8 mouse cellular contexts compared by ENCODE assay signal in the genomic region with DNA sequence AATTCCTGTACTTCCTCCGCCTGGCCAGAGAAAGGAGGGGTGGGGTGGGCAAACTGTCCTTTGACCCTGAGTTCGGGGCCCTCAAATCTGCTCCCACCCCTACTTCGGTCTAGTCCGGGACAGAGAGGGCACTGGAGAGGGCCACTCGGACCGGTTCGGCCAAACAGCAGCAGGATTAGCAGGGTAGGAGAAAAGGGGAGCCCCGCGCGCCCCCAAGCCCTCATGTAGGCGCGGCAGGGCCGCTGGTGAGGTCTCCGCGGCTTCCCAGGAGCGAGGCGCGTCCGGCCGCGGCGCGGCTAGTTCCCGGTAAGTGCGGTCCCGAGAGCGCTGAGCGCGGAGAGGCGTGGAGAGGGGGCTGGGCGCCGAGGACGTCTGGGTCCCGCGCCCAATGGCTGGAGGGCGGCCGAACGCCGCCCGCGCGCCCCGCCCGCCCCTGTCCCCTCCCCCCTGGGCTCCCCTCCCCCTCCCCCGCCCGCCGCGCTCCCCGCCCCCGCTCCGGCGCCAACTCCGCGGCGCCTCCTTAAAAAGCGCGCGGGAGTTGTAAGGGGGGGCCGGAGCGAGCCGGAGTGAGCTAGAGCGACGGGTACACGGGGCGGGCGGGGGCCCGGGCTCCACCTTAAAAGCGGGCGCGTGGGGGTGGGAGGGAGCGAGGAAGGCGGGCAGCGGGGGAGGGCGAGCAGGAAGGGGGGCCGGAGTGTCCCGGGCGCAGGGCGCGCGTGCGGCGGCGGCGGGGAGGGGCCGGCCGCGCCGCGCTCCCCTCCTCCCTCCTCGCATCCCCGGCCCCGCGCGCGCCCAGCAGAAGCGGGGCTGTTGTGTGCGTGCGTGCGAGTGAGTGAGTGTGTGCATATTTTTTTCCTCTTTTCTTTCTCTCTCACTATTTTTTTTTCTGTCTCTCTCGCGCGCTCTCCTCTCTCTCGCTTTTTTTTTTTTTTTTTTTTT. TPM values are rescaled to one million over a fixed set of nuclear protein-coding genes. Genes with fewer than 3 reads are reported as not detected.
DNase-seq lines count a peak whose midpoint lies in the region; ATAC-seq and TF ChIP-seq lines count a peak whose summit lies in the region.

No protein-coding gene starts in this region.

- H3K4me2 ChIP-seq in embryonic facial prominence, embryonic 13.5 days, result peak overlapping the region; percentile 86

- peaks cover 2% of the 10 kb centered on the region; the same call in 1 of the 2 replicates for H3K4me1 ChIP-seq in bone marrow, adult 2 months (ENCODE audit: control insufficient read depth, insufficient read depth, low read length)
- H3K4me1 ChIP-seq in embryonic facial prominence, embryonic 13.5 days, result peaks cover 34% of the 10 kb centered on the region
- H3K4me1 ChIP-seq in liver, adult 2 months (ENCODE audit: control insufficient read depth, insufficient read depth, low read length), result peaks cover 12% of the 10 kb centered on the region

- peak; percentile 70 to 72 for DNase-seq in B cell, adult 2 months
- peak; percentile 85 for DNase-seq in heart, adult 8-10 months (ENCODE audit: low spot score)
- DNase-seq in kidney, adult 8-10 months, result peak; percentile 82 to 86
- DNase-seq in liver, adult 2 months (ENCODE audit: extremely low read depth, low read depth, low spot score), result peak; percentile 70
- peak; percentile 73 to 74 for DNase-seq in spleen, postnatal 14 days (ENCODE audit: low spot score in 2 of 2)

- H3K27ac ChIP-seq in bone marrow, adult 2 months (ENCODE audit: control insufficient read depth, insufficient read depth, low read depth, low read length, poor library complexity), result peak overlapping the region; percentile 86
- peak overlapping the region; percentile 99 for H3K27ac ChIP-seq in embryonic facial prominence, embryonic 13.5 days
- peak overlapping the region; percentile 84 for H3K27ac ChIP-seq in liver, adult 2 months (replicated peaks; ENCODE audit: insufficient read depth, low read depth, low read length)

- no peak for TF ChIP-seq CTCF in bone marrow, adult 2 months (IDR thresholded peaks at IDR 0.05; ENCODE audit: control insufficient read depth, insufficient read depth, low read length)
- no peak for TF ChIP-seq CTCF in liver, adult 2 months (IDR thresholded peaks at IDR 0.05; ENCODE audit: low read depth, low read length)

- H3K79me2 ChIP-seq in liver, adult 2 months (ENCODE audit: control insufficient read depth, insufficient read depth, low read length), result no peaks in the 10 kb centered on the region

- peak overlapping the region; percentile 75 for H3K4me3 ChIP-seq in bone marrow, adult 2 months (replicated peaks; ENCODE audit: control insufficient read depth, low read depth, low read length)
- peak overlapping the region; percentile 82 for H3K4me3 ChIP-seq in embryonic facial prominence, embryonic 13.5 days
- H3K4me3 ChIP-seq in liver, adult 2 months (ENCODE audit: insufficient read depth, low read depth, low read length), result peak overlapping the region; percentile 91

- TF ChIP-seq POLR2A in bone marrow, adult 2 months (IDR thresholded peaks at IDR 0.05; ENCODE audit: borderline replicate concordance, control insufficient read depth, low read depth, low read length), result peak; percentile 85
- TF ChIP-seq POLR2A in liver, adult 2 months (IDR thresholded peaks at IDR 0.05; ENCODE audit: extremely low read depth, insufficient read depth, low read length), result peak; percentile 87

- H3K9me3 ChIP-seq in embryonic facial prominence, embryonic 13.5 days, result no peaks in the 10 kb centered on the region

- peak overlapping the region; percentile 90 for H3K9ac ChIP-seq in embryonic facial prominence, embryonic 13.5 days
- H3K9ac ChIP-seq in liver, adult 2 months (ENCODE audit: low read depth, low read length), result peak overlapping the region; percentile 99

- peak; percentile 79 for ATAC-seq in embryonic facial prominence, embryonic 13.5 days (ENCODE audit: insufficient number of reproducible peaks, insufficient read depth, low FRiP score, low TSS enrichment, low read depth)
- ATAC-seq in monocyte, adult 5-6 weeks (replicated peaks; ENCODE audit: insufficient number of reproducible peaks, low FRiP score, low TSS enrichment, poor library complexity, severe bottlenecking), result 0 out of 2 replicates have a peak, but pooled peaks have one; percentile 24

- peaks cover 44% of the 10 kb centered on the region for H3K36me3 ChIP-seq in embryonic facial prominence, embryonic 13.5 days
- H3K36me3 ChIP-seq in liver, adult 2 months (ENCODE audit: control insufficient read depth, insufficient read depth, low read length), result peaks cover 5% of the 10 kb centered on the region

- WGBS in bone marrow, adult 2 months, result under 1% methylated on average over 57 of the region's 103 CpGs
- under 1% methylated on average over 53 of the region's 103 CpGs for WGBS in embryonic facial prominence, embryonic 13.5 days
- WGBS in liver, adult 2 months, result 1% methylated on average over 58 of the region's 103 CpGs

- 0 out of 2 replicates have a peak, but pooled peaks cover 5% of the 10 kb centered on the region for H3K27me3 ChIP-seq in embryonic facial prominence, embryonic 13.5 days
- no peaks in the 10 kb centered on the region for H3K27me3 ChIP-seq in liver, adult 2 months (ENCODE audit: control insufficient read depth, insufficient read depth, low read length)

RNA-seq across cellular contexts. Expression of a gene that starts 0.6 kb away (rescaled TPM):
- 142 and 159 TPM in 2 replicates for polyA plus RNA-seq in bone marrow, adult 2 months (2011; ENCODE audit: insufficient read depth, insufficient read length, low replicate concordance, missing spikeins)
- 14.5 and 15.8 TPM in 2 replicates for polyA plus RNA-seq in embryonic facial prominence, embryonic 13.5 days (2015; fragmentation: Nextera tagmentation; extraction: Ambion mirVana)
- 10 to 100 TPM; 26.4 to 28.5 (median 27.2) TPM for total RNA-seq in heart, adult 8-10 months (2022)
- total RNA-seq in liver, adult 2 months (2014; rRNA removed), result 4.0 and 7.2 TPM in 2 replicates
- polyA plus RNA-seq in liver, adult 2 months (2012; rRNA removed), result 11.9 and 12.2 TPM in 2 replicates
- 26.3 to 44.6 TPM (median 35.4 TPM) in 3 replicates for total RNA-seq in monocyte, adult 5-6 weeks (2017)

RNA-seq across cellular contexts. Expression of a gene that starts 4.5 kb away (rescaled TPM):
- 3.0 TPM in 1 of 2 replicates, not detected in the other for polyA plus RNA-seq in bone marrow, adult 2 months (2011; ENCODE audit: insufficient read depth, insufficient read length, low replicate concordance, missing spikeins)
- 0.73 and 1.6 TPM in 2 replicates for polyA plus RNA-seq in embryonic facial prominence, embryonic 13.5 days (2015; fragmentation: Nextera tagmentation; extraction: Ambion mirVana)
- total RNA-seq in heart, adult 8-10 months (2022), result under 1 TPM in 3 of 4 experiments, not detected in 1; 0.25 to 0.50 (median 0.33) TPM
- total RNA-seq in liver, adult 2 months (2014; rRNA removed), result 0.20 and 0.46 TPM in 2 replicates
- polyA plus RNA-seq in liver, adult 2 months (2012; rRNA removed), result 0.11 and 0.26 TPM in 2 replicates
- not detected in 3 replicates for total RNA-seq in monocyte, adult 5-6 weeks (2017)

RNA-seq across cellular contexts. Expression of a gene that starts 15.1 kb away (rescaled TPM):
- not detected in 2 replicates for polyA plus RNA-seq in bone marrow, adult 2 months (2011; ENCODE audit: insufficient read depth, insufficient read length, low replicate concordance, missing spikeins)
- polyA plus RNA-seq in embryonic facial prominence, embryonic 13.5 days (2015; fragmentation: Nextera tagmentation; extraction: Ambion mirVana), result 0.59 TPM in 1 of 2 replicates, not detected in the other
- total RNA-seq in heart, adult 8-10 months (2022), result 1 to 10 TPM; 1.6 to 4.0 (median 3.2) TPM
- 0.20 and 0.28 TPM in 2 replicates for total RNA-seq in liver, adult 2 months (2014; rRNA removed)
- 0.21 and 0.34 TPM in 2 replicates for polyA plus RNA-seq in liver, adult 2 months (2012; rRNA removed)
- total RNA-seq in monocyte, adult 5-6 weeks (2017), result not detected in 3 replicates

RNA-seq across cellular contexts. Expression of a gene that starts 24.0 kb away (rescaled TPM):
- 14.8 and 18.2 TPM in 2 replicates for polyA plus RNA-seq in bone marrow, adult 2 months (2011; ENCODE audit: insufficient read depth, insufficient read length, low replicate concordance, missing spikeins)
- polyA plus RNA-seq in embryonic facial prominence, embryonic 13.5 days (2015; fragmentation: Nextera tagmentation; extraction: Ambion mirVana), result 148 and 159 TPM in 2 replicates
- total RNA-seq in heart, adult 8-10 months (2022), result 100 to 1,000 TPM; 314 to 382 (median 360) TPM
- total RNA-seq in liver, adult 2 months (2014; rRNA removed), result 23.0 and 24.9 TPM in 2 replicates
- polyA plus RNA-seq in liver, adult 2 months (2012; rRNA removed), result 47.8 and 56.5 TPM in 2 replicates
- total RNA-seq in monocyte, adult 5-6 weeks (2017), result 14.5 to 24.5 TPM (median 18.8 TPM) in 3 replicates

RNA-seq across cellular contexts. Expression of a gene that starts 24.4 kb away (rescaled TPM):
- 2.7 TPM in 1 of 2 replicates, not detected in the other for polyA plus RNA-seq in bone marrow, adult 2 months (2011; ENCODE audit: insufficient read depth, insufficient read length, low replicate concordance, missing spikeins)
- polyA plus RNA-seq in embryonic facial prominence, embryonic 13.5 days (2015; fragmentation: Nextera tagmentation; extraction: Ambion mirVana), result 6.9 and 8.5 TPM in 2 replicates
- under 1 TPM; 0.11 to 0.41 (median 0.23) TPM for total RNA-seq in heart, adult 8-10 months (2022)
- not detected in 2 replicates for total RNA-seq in liver, adult 2 months (2014; rRNA removed)
- not detected in 2 replicates for polyA plus RNA-seq in liver, adult 2 months (2012; rRNA removed)
- 0.19 to 0.95 TPM in 2 of 3 replicates, not detected in the other for total RNA-seq in monocyte, adult 5-6 weeks (2017)

Comparison
In these comparisons a context has a peak if more than half of its experiments do, and no peak if none do; other contexts are left out.
1. Peak in every context shown above with its lines: DNase-seq, ATAC-seq, H3K4me3 ChIP-seq and H3K27ac ChIP-seq.